Comparison of ENCODE assay signal across 21 mouse cellular contexts in the genomic region with DNA sequence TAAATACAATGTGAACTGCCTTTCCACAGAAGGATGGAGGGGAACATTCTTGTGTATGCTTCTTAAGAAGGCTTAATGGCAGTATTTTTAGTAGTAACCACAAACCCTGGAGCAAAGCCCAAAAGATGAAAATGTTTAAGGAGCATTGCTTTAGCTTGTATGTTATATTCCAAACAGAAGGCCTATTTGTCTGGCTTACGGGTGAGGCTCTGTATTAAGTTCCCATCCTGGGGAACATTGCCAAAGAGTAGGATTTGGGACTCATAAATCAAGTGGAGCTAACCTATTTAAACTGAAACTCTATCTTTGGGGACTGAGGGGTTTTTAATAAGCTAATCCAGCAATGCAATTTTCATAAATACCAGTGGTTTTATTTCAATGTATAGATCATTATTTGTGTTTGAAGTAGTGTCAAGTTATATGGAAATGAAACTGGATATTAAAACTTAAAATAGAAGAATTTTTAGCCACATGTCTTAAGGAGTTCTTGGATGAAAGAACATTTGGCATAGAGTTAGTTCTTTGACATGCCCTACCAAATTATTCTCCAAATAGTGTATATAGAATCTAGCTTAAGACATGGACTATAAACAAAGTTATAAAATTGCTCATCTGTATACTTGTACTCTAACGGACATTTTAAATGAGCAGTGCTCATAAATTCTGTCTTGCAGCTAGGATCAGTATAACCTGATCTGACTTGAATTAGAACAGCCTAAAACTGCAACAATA.
DNase-seq lines count a peak whose midpoint lies in the region; ATAC-seq lines count a peak whose summit lies in the region.
"Had no signal": no experiment of that assay in that cellular context is flagged by ENCODE, and none has a peak within 500 bp of the region (broad histone marks: within the 10 kb centered on the region; RNA-seq: fewer than 3 reads in every experiment).

No protein-coding gene starts in this region.

- WGBS in embryonic facial prominence, embryonic 12.5 days = 39% methylated on average over 2 of the region's 2 CpGs
- WGBS in embryonic facial prominence, embryonic 10.5 days = 74% methylated on average over 2 of the region's 2 CpGs
- WGBS in lung, embryonic 15.5 days = 43% methylated on average over 2 of the region's 2 CpGs
- WGBS in limb, embryonic 13.5 days = 18% methylated on average over 2 of the region's 2 CpGs
- 82% methylated on average over 2 of the region's 2 CpGs for WGBS in liver, embryonic 11.5 days

- no peak overlapping the region for H3K4me3 ChIP-seq in embryonic facial prominence, embryonic 12.5 days
- no peak overlapping the region for H3K4me3 ChIP-seq in embryonic facial prominence, embryonic 10.5 days
- no peak overlapping the region for H3K4me3 ChIP-seq in lung, embryonic 15.5 days
- H3K4me3 ChIP-seq in limb, embryonic 13.5 days = no peak overlapping the region
- no peak overlapping the region for H3K4me3 ChIP-seq in liver, embryonic 11.5 days (ENCODE audit: low read depth, low read length)
- H3K4me3 ChIP-seq: forebrain, embryonic 13.5 days; heart, embryonic 13.5 days; hindbrain, embryonic 15.5 days; liver, embryonic 15.5 days; midbrain, embryonic 10.5 days had no signal

- peak; percentile 87 for ATAC-seq in embryonic facial prominence, embryonic 12.5 days (ENCODE audit: insufficient number of reproducible peaks, insufficient read depth, low FRiP score, low TSS enrichment)
- ATAC-seq in lung, embryonic 15.5 days (ENCODE audit: borderline replicate concordance, extremely low read depth, low FRiP score, low TSS enrichment) = no peak
- peak; percentile 85 for ATAC-seq in limb, embryonic 13.5 days (ENCODE audit: low FRiP score, low read depth)
- no peak for ATAC-seq in liver, embryonic 11.5 days (replicated peaks; ENCODE audit: low FRiP score)
- ATAC-seq: forebrain, embryonic 13.5 days had no signal

- H3K36me3 ChIP-seq in embryonic facial prominence, embryonic 12.5 days = no peaks in the 10 kb centered on the region
- no peaks in the 10 kb centered on the region for H3K36me3 ChIP-seq in embryonic facial prominence, embryonic 10.5 days (replicated peaks)
- no peaks in the 10 kb centered on the region for H3K36me3 ChIP-seq in lung, embryonic 15.5 days
- H3K36me3 ChIP-seq in limb, embryonic 13.5 days = no peaks in the 10 kb centered on the region
- H3K36me3 ChIP-seq in liver, embryonic 11.5 days (ENCODE audit: control insufficient read depth, insufficient read depth, low read length) = no peaks in the 10 kb centered on the region
- H3K36me3 ChIP-seq: heart, embryonic 13.5 days; hindbrain, embryonic 15.5 days; liver, embryonic 15.5 days; midbrain, embryonic 10.5 days had no signal

- H3K9me3 ChIP-seq in embryonic facial prominence, embryonic 12.5 days = no peaks in the 10 kb centered on the region
- no peaks in the 10 kb centered on the region for H3K9me3 ChIP-seq in embryonic facial prominence, embryonic 10.5 days
- no peaks in the 10 kb centered on the region for H3K9me3 ChIP-seq in lung, embryonic 15.5 days
- no peaks in the 10 kb centered on the region for H3K9me3 ChIP-seq in limb, embryonic 13.5 days
- H3K9me3 ChIP-seq in liver, embryonic 11.5 days (ENCODE audit: control insufficient read depth, low read length) = no peaks in the 10 kb centered on the region
- H3K9me3 ChIP-seq: forebrain, embryonic 13.5 days; heart, embryonic 13.5 days; hindbrain, embryonic 15.5 days; liver, embryonic 15.5 days; midbrain, embryonic 10.5 days had no signal

- no peak for DNase-seq in embryonic facial prominence, embryonic 10.5 days (ENCODE audit: low spot score)
- no peak for DNase-seq in lung, postnatal 10 days
- no peak for DNase-seq in adrenal gland, adult 2 months
- DNase-seq in liver, embryonic 11.5 days (ENCODE audit: low spot score) = no peak
- DNase-seq in frontal cortex, adult 2 months (ENCODE audit: extremely low spot score in 1 of 2, low spot score in 1 of 2) = no peak
- DNase-seq: adrenal gland, adult 8-10 months; cerebellum, adult 2 months; heart, postnatal 36 days; kidney, adult 18-20 months; kidney, postnatal 4 days; lung, postnatal 36 days; right cerebral cortex, postnatal 25 days; thymus, adult 2 months had no signal

- no peaks in the 10 kb centered on the region for H3K27me3 ChIP-seq in embryonic facial prominence, embryonic 12.5 days
- no peaks in the 10 kb centered on the region for H3K27me3 ChIP-seq in embryonic facial prominence, embryonic 10.5 days (replicated peaks; ENCODE audit: low read depth, poor library complexity, severe bottlenecking)
- no peaks in the 10 kb centered on the region for H3K27me3 ChIP-seq in lung, embryonic 15.5 days
- no peaks in the 10 kb centered on the region; the same call in 1 of the 2 replicates for H3K27me3 ChIP-seq in limb, embryonic 13.5 days
- no peaks in the 10 kb centered on the region for H3K27me3 ChIP-seq in liver, embryonic 11.5 days (replicated peaks; ENCODE audit: control insufficient read depth, insufficient read depth, low read length)
- H3K27me3 ChIP-seq: forebrain, embryonic 13.5 days; heart, embryonic 13.5 days; hindbrain, embryonic 15.5 days; liver, embryonic 15.5 days had no signal

- no peak overlapping the region for H3K9ac ChIP-seq in embryonic facial prominence, embryonic 12.5 days
- no peak overlapping the region for H3K9ac ChIP-seq in lung, embryonic 15.5 days
- no peak overlapping the region for H3K9ac ChIP-seq in limb, embryonic 13.5 days
- H3K9ac ChIP-seq in liver, embryonic 11.5 days (ENCODE audit: low read depth, low read length) = no peak overlapping the region
- H3K9ac ChIP-seq: forebrain, embryonic 13.5 days; heart, embryonic 13.5 days; hindbrain, embryonic 15.5 days; liver, embryonic 15.5 days had no signal

- H3K4me1 ChIP-seq in embryonic facial prominence, embryonic 12.5 days = peaks cover 8% of the 10 kb centered on the region
- H3K4me1 ChIP-seq in embryonic facial prominence, embryonic 10.5 days = peaks cover 11% of the 10 kb centered on the region
- peaks cover 11% of the 10 kb centered on the region; the same call in 1 of the 2 replicates for H3K4me1 ChIP-seq in lung, embryonic 15.5 days
- peaks cover 20% of the 10 kb centered on the region for H3K4me1 ChIP-seq in limb, embryonic 13.5 days
- no peaks in the 10 kb centered on the region for H3K4me1 ChIP-seq in liver, embryonic 11.5 days (replicated peaks; ENCODE audit: control insufficient read depth, insufficient read depth, low read length)
- H3K4me1 ChIP-seq: forebrain, embryonic 13.5 days; hindbrain, embryonic 15.5 days; liver, embryonic 15.5 days; midbrain, embryonic 10.5 days had no signal

- peak overlapping the region; percentile 65; the same call in 1 of the 2 replicates for H3K27ac ChIP-seq in embryonic facial prominence, embryonic 12.5 days
- H3K27ac ChIP-seq in embryonic facial prominence, embryonic 10.5 days (replicated peaks) = no peak overlapping the region
- peak overlapping the region; percentile 7; the same call in 1 of the 2 replicates for H3K27ac ChIP-seq in lung, embryonic 15.5 days
- H3K27ac ChIP-seq in limb, embryonic 13.5 days = no peak overlapping the region; the same call in 1 of the 2 replicates
- H3K27ac ChIP-seq in liver, embryonic 11.5 days (ENCODE audit: low read depth, low read length) = no peak overlapping the region
- H3K27ac ChIP-seq: forebrain, embryonic 13.5 days; heart, embryonic 13.5 days; hindbrain, embryonic 15.5 days; liver, embryonic 15.5 days; midbrain, embryonic 10.5 days had no signal

- H3K4me2 ChIP-seq in embryonic facial prominence, embryonic 12.5 days (replicated peaks) = no peak overlapping the region
- no peak overlapping the region for H3K4me2 ChIP-seq in lung, embryonic 15.5 days
- H3K4me2 ChIP-seq in limb, embryonic 13.5 days (replicated peaks) = no peak overlapping the region
- no peak overlapping the region for H3K4me2 ChIP-seq in liver, embryonic 11.5 days
- H3K4me2 ChIP-seq: forebrain, embryonic 13.5 days; heart, embryonic 13.5 days; hindbrain, embryonic 15.5 days; liver, embryonic 15.5 days had no signal

Comparison
In these comparisons a context has a peak if more than half of its experiments do, and no peak if none do; other contexts are left out.
1. H3K27ac ChIP-seq: peak in embryonic facial prominence, embryonic 12.5 days (single experiment) and lung, embryonic 15.5 days (single experiment); none in embryonic facial prominence, embryonic 10.5 days (single experiment), limb, embryonic 13.5 days (single experiment) and liver, embryonic 11.5 days (single experiment).
2. ATAC-seq: peak in embryonic facial prominence, embryonic 12.5 days (single experiment) and limb, embryonic 13.5 days (single experiment); none in lung, embryonic 15.5 days (single experiment) and liver, embryonic 11.5 days (single experiment).